In genomic region chr13:37966256-37967051, GRCm38 (mm10) we compare ENCODE assay signal across 9 mouse cellular contexts. TPM values are rescaled to one million over a fixed set of nuclear protein-coding genes. Genes with fewer than 3 reads are reported as not detected.
DNase-seq lines count a peak whose midpoint lies in the region; ATAC-seq and TF ChIP-seq lines count a peak whose summit lies in the region.
"Had no signal": no experiment of that assay in that cellular context is flagged by ENCODE, and none has a peak within 500 bp of the region (broad histone marks: within the 10 kb centered on the region; RNA-seq: fewer than 3 reads in every experiment).

No protein-coding gene starts in this region.

- H3K36me3 ChIP-seq in intestine, embryonic 14.5 days (ENCODE audit: control insufficient read depth, insufficient read depth, low read length): no peaks in the 10 kb centered on the region
- no peaks in the 10 kb centered on the region for H3K36me3 ChIP-seq in intestine, postnatal 0 days (ENCODE audit: control insufficient read depth, insufficient read depth)
- H3K36me3 ChIP-seq in midbrain, embryonic 12.5 days: no peaks in the 10 kb centered on the region
- H3K36me3 ChIP-seq in midbrain, embryonic 16.5 days (ENCODE audit: control insufficient read depth, insufficient read depth, low read length): no peaks in the 10 kb centered on the region
- no peaks in the 10 kb centered on the region for H3K36me3 ChIP-seq in embryonic facial prominence, embryonic 14.5 days (ENCODE audit: control insufficient read depth, insufficient read depth, low read length)
- no peaks in the 10 kb centered on the region for H3K36me3 ChIP-seq in neural tube, embryonic 13.5 days

- ATAC-seq in intestine, embryonic 14.5 days (replicated peaks; ENCODE audit: low FRiP score, low TSS enrichment, low read depth): peak; percentile 11; the same call in 1 of the 2 replicates
- no peak for ATAC-seq in intestine, postnatal 0 days
- ATAC-seq in midbrain, embryonic 12.5 days (ENCODE audit: low FRiP score, low read depth): no peak
- ATAC-seq in midbrain, embryonic 16.5 days: no peak
- ATAC-seq in embryonic facial prominence, embryonic 14.5 days (ENCODE audit: low read depth): no peak
- no peak for ATAC-seq in neural tube, embryonic 13.5 days (ENCODE audit: low read depth)
- no peak for ATAC-seq in megakaryocyte, adult 5-6 weeks (ENCODE audit: poor library complexity, severe bottlenecking)

- peak overlapping the region; percentile 29; the same call in 1 of the 2 replicates for H3K27ac ChIP-seq in intestine, embryonic 14.5 days (ENCODE audit: low read depth)
- no peak overlapping the region for H3K27ac ChIP-seq in intestine, postnatal 0 days (ENCODE audit: low read depth, low read length)
- peak overlapping the region; percentile 30; the same call in 1 of the 2 replicates for H3K27ac ChIP-seq in midbrain, embryonic 12.5 days (replicated peaks)
- H3K27ac ChIP-seq in midbrain, embryonic 16.5 days (ENCODE audit: low read length): no peak overlapping the region
- H3K27ac ChIP-seq in embryonic facial prominence, embryonic 14.5 days (replicated peaks; ENCODE audit: low read depth, low read length): no peak overlapping the region
- H3K27ac ChIP-seq in neural tube, embryonic 13.5 days (replicated peaks): 0 out of 2 replicates have a peak overlapping the region, but pooled peaks have one; percentile 33

- H3K4me2 ChIP-seq in intestine, embryonic 14.5 days (ENCODE audit: low read length): no peak overlapping the region
- H3K4me2 ChIP-seq in intestine, postnatal 0 days (replicated peaks; ENCODE audit: low read depth): no peak overlapping the region
- no peak overlapping the region for H3K4me2 ChIP-seq in midbrain, embryonic 12.5 days (replicated peaks)
- no peak overlapping the region for H3K4me2 ChIP-seq in midbrain, embryonic 16.5 days (ENCODE audit: low read length)
- peak overlapping the region; percentile 19; the same call in 1 of the 2 replicates for H3K4me2 ChIP-seq in embryonic facial prominence, embryonic 14.5 days (ENCODE audit: low read depth, low read length)
- H3K4me2 ChIP-seq in neural tube, embryonic 13.5 days: no peak overlapping the region

- no peaks in the 10 kb centered on the region for H3K27me3 ChIP-seq in intestine, embryonic 14.5 days (replicated peaks; ENCODE audit: control insufficient read depth, insufficient read depth, low read length)
- no peaks in the 10 kb centered on the region for H3K27me3 ChIP-seq in intestine, postnatal 0 days (replicated peaks; ENCODE audit: control insufficient read depth, insufficient read depth, low read length)
- H3K27me3 ChIP-seq in midbrain, embryonic 12.5 days: peaks cover 26% of the 10 kb centered on the region
- H3K27me3 ChIP-seq in midbrain, embryonic 16.5 days (ENCODE audit: control insufficient read depth, insufficient read depth, low read depth, low read length): no peaks in the 10 kb centered on the region
- H3K27me3 ChIP-seq in embryonic facial prominence, embryonic 14.5 days (replicated peaks; ENCODE audit: control insufficient read depth, insufficient read depth, low read length): no peaks in the 10 kb centered on the region
- H3K27me3 ChIP-seq in neural tube, embryonic 13.5 days: peaks cover 20% of the 10 kb centered on the region

- no peaks in the 10 kb centered on the region for H3K9me3 ChIP-seq in intestine, embryonic 14.5 days (ENCODE audit: control insufficient read depth, low read length)
- H3K9me3 ChIP-seq in intestine, postnatal 0 days (ENCODE audit: control insufficient read depth): no peaks in the 10 kb centered on the region
- no peaks in the 10 kb centered on the region for H3K9me3 ChIP-seq in midbrain, embryonic 12.5 days
- H3K9me3 ChIP-seq in midbrain, embryonic 16.5 days (replicated peaks; ENCODE audit: control insufficient read depth, low read length, poor library complexity, severe bottlenecking): no peaks in the 10 kb centered on the region
- no peaks in the 10 kb centered on the region for H3K9me3 ChIP-seq in embryonic facial prominence, embryonic 14.5 days (ENCODE audit: control insufficient read depth, low read length)
- H3K9me3 ChIP-seq in neural tube, embryonic 13.5 days: no peaks in the 10 kb centered on the region

- TF ChIP-seq CTCF in intestine, postnatal 0 days (IDR thresholded peaks at IDR 0.05; ENCODE audit: low read depth): no peak

- H3K4me3 ChIP-seq in intestine, embryonic 14.5 days (ENCODE audit: low read depth, low read length): no peak overlapping the region
- no peak overlapping the region for H3K4me3 ChIP-seq in intestine, postnatal 0 days (ENCODE audit: low read depth, low read length)
- no peak overlapping the region for H3K4me3 ChIP-seq in midbrain, embryonic 12.5 days
- no peak overlapping the region for H3K4me3 ChIP-seq in midbrain, embryonic 16.5 days (ENCODE audit: low read depth, low read length)
- H3K4me3 ChIP-seq in embryonic facial prominence, embryonic 14.5 days (ENCODE audit: low read depth, low read length): no peak overlapping the region
- H3K4me3 ChIP-seq in neural tube, embryonic 13.5 days: no peak overlapping the region

- no peak overlapping the region for H3K9ac ChIP-seq in intestine, embryonic 14.5 days (ENCODE audit: low read length)
- no peak overlapping the region for H3K9ac ChIP-seq in intestine, postnatal 0 days (ENCODE audit: low read depth, low read length)
- H3K9ac ChIP-seq in midbrain, embryonic 12.5 days (replicated peaks): no peak overlapping the region
- H3K9ac ChIP-seq in midbrain, embryonic 16.5 days (ENCODE audit: low read depth, low read length): no peak overlapping the region
- H3K9ac ChIP-seq in embryonic facial prominence, embryonic 14.5 days (ENCODE audit: low read depth, low read length): no peak overlapping the region
- H3K9ac ChIP-seq in neural tube, embryonic 13.5 days: no peak overlapping the region

- DNase-seq in intestine, embryonic 14.5 days (ENCODE audit: low spot score): no peak
- DNase-seq in embryonic facial prominence, embryonic 14.5 days (ENCODE audit: low spot score): no peak
- DNase-seq in ovary, postnatal 10 days (ENCODE audit: low spot score): no peak
- DNase-seq: layer of hippocampus, postnatal 36 days had no signal

- 66% methylated on average over 15 of the region's 15 CpGs for WGBS in intestine, embryonic 14.5 days
- WGBS in intestine, postnatal 0 days: 55% methylated on average over 15 of the region's 15 CpGs
- 77% methylated on average over 15 of the region's 15 CpGs for WGBS in midbrain, embryonic 12.5 days
- 82% methylated on average over 15 of the region's 15 CpGs for WGBS in midbrain, embryonic 16.5 days
- 66% methylated on average over 15 of the region's 15 CpGs for WGBS in embryonic facial prominence, embryonic 14.5 days
- WGBS in neural tube, embryonic 13.5 days: 71% methylated on average over 15 of the region's 15 CpGs

- peaks cover 27% of the 10 kb centered on the region for H3K4me1 ChIP-seq in intestine, embryonic 14.5 days (replicated peaks; ENCODE audit: control insufficient read depth, insufficient read depth, low read length)
- H3K4me1 ChIP-seq in intestine, postnatal 0 days (replicated peaks; ENCODE audit: control insufficient read depth, insufficient read depth, low read length): no peaks in the 10 kb centered on the region
- H3K4me1 ChIP-seq in midbrain, embryonic 12.5 days: peaks cover 24% of the 10 kb centered on the region
- peaks cover 8% of the 10 kb centered on the region; the same call in 1 of the 2 replicates for H3K4me1 ChIP-seq in midbrain, embryonic 16.5 days (ENCODE audit: control insufficient read depth, insufficient read depth, low read length)
- H3K4me1 ChIP-seq in embryonic facial prominence, embryonic 14.5 days (ENCODE audit: control insufficient read depth, insufficient read depth, low read length): peaks cover 24% of the 10 kb centered on the region
- H3K4me1 ChIP-seq in neural tube, embryonic 13.5 days (replicated peaks): peaks cover 35% of the 10 kb centered on the region

RNA-seq across cellular contexts. Expression of gene Ssr1, which starts 27.6 kb away (rescaled TPM):
- polyA plus RNA-seq in intestine, embryonic 14.5 days (2014; fragmentation: Nextera tagmentation; extraction: Ambion mirVana): 121 and 124 TPM in 2 replicates
- polyA plus RNA-seq in intestine, postnatal 0 days (2015; fragmentation: Nextera tagmentation; extraction: Ambion mirVana): 76.2 and 77.9 TPM in 2 replicates
- 97.9 and 101 TPM in 2 replicates for polyA plus RNA-seq in midbrain, embryonic 12.5 days (2016; fragmentation: Nextera tagmentation; extraction: Ambion mirVana)
- 69.2 and 71.1 TPM in 2 replicates for polyA plus RNA-seq in midbrain, embryonic 16.5 days (2015; fragmentation: Nextera tagmentation; extraction: Ambion mirVana)
- 162 and 167 TPM in 2 replicates for polyA plus RNA-seq in embryonic facial prominence, embryonic 14.5 days (2014; fragmentation: Nextera tagmentation; extraction: Ambion mirVana)
- polyA plus RNA-seq in neural tube, embryonic 13.5 days (2015; fragmentation: Nextera tagmentation; extraction: Ambion mirVana): 60.6 and 76.5 TPM in 2 replicates
- 96.5 and 104 TPM in 2 replicates for total RNA-seq in megakaryocyte, adult 5-6 weeks (2015)
- 126 and 148 TPM in 2 replicates for total RNA-seq in megakaryocyte, adult 5-6 weeks (2017)

Comparison
In these comparisons a context has a peak if more than half of its experiments do, and no peak if none do; other contexts are left out.
1. H3K27ac ChIP-seq: peak in intestine, embryonic 14.5 days (single experiment), midbrain, embryonic 12.5 days (single experiment) and neural tube, embryonic 13.5 days (single experiment); none in intestine, postnatal 0 days (single experiment), midbrain, embryonic 16.5 days (single experiment) and embryonic facial prominence, embryonic 14.5 days (single experiment).